Mouse (Mus musculus) midbrain, embryonic 16.5 days (tissue): ENCODE results near the gene Arhgap17. TPM values are rescaled to one million over a fixed set of nuclear protein-coding genes. Genes with fewer than 3 reads are reported as not detected.

Experiments used
- ATAC-seq: fragments of 200-750 bp; cut with Nextera tagmentation; 2 replicates; pipeline ENCODE4 v1.8.0; 2017; ENCODE audit warnings: moderate TSS enrichment
- H3K27ac ChIP-seq: fragments of 300-500 bp; sonication (generic); 2 replicates; pipeline ENCODE4 v1.5.1; 2014; ENCODE audit warnings: mild to moderate bottlenecking, low read length, mixed read lengths
- H3K27me3 ChIP-seq: fragments of 300-500 bp; sonication (generic); 2 replicates; pipeline ENCODE4 v1.6.1; 2014; ENCODE audit warnings: low read depth, low read length, mixed read lengths; ENCODE audit not compliant: control insufficient read depth, insufficient read depth
- H3K36me3 ChIP-seq: fragments of 300-500 bp; sonication (generic); 2 replicates; pipeline ENCODE4 v1.6.1; 2014; ENCODE audit warnings: mild to moderate bottlenecking, low read length, moderate library complexity, mixed read lengths; ENCODE audit not compliant: control insufficient read depth, insufficient read depth
- H3K4me1 ChIP-seq: fragments of 300-500 bp; sonication (generic); 2 replicates; pipeline ENCODE4 v1.6.1; 2014; ENCODE audit warnings: mild to moderate bottlenecking, low read length, mixed read lengths; ENCODE audit not compliant: control insufficient read depth, insufficient read depth
- H3K4me2 ChIP-seq: fragments of 300-500 bp; sonication (generic); 2 replicates; pipeline ENCODE4 v1.6.1; 2014; ENCODE audit warnings: mild to moderate bottlenecking, low read length, mixed read lengths
- H3K4me3 ChIP-seq: fragments of 300-500 bp; sonication (generic); 2 replicates; pipeline ENCODE4 v1.5.1; 2014; ENCODE audit warnings: low read depth, mild to moderate bottlenecking, low read length, moderate library complexity, mixed read lengths
- H3K9ac ChIP-seq: fragments of 300-500 bp; sonication (generic); 2 replicates; pipeline ENCODE4 v1.6.1; 2014; ENCODE audit warnings: low read depth, low read length, mixed read lengths
- H3K9me3 ChIP-seq: fragments of 300-500 bp; sonication (generic); replicated peaks from 2 replicates; pipeline ENCODE4 v1.6.1; 2014; ENCODE audit warnings: mild to moderate bottlenecking, low read length, mixed read lengths; ENCODE audit not compliant: control insufficient read depth, poor library complexity, severe bottlenecking
- WGBS: fragments of 180-500 bp; shearing (Covaris S2); extraction: QIAGEN DNeasy Blood & Tissue Kit; methylation state at CpG from one replicate; pipeline ENCODE4 v1.1.7; 2014; 5-methylcytosine and 5-hydroxymethylcytosine counted together
- polyA plus RNA-seq: library from polyadenylated mRNA; unstranded; fragments of >200 nt; fragmentation: Nextera tagmentation; extraction: Ambion mirVana; gene quantifications from 2 replicates; pipeline ENCODE4 v1.2.1, GENCODE M21; 2015

Gene Arhgap17
- polyA plus RNA-seq, 1 experiment from 2014 or later, result 8.3 TPM

GRCm38 (mm10) chr7:123365876-123366741 is 3.6 kb downstream of the Arhgap17 start:
- Histone ChIP-seq H3K9ac (no peak overlapping the region), H3K9me3 (no peaks in the 10 kb centered on the region)
- no peak for ATAC-seq

GRCm38 (mm10) chr7:123363971-123364370 is 5.7 kb downstream of the Arhgap17 start:
- ATAC-seq, result no peak
- 90% methylated on average over 8 of the region's 8 CpGs for WGBS
- H3K4me3 ChIP-seq, result no peak overlapping the region

More at GRCm38 (mm10) chr7:123365876-123366741, 3.6 kb downstream of the Arhgap17 start:
- 74% methylated on average over 7 of the region's 7 CpGs for WGBS
- no peaks in the 10 kb centered on the region for H3K36me3 ChIP-seq
- H3K4me3 ChIP-seq, result no peak overlapping the region
- H3K4me2 ChIP-seq, result no peak overlapping the region
- H3K4me1 ChIP-seq, result peaks cover 21% of the 10 kb centered on the region
- H3K27me3 ChIP-seq, result no peaks in the 10 kb centered on the region
- H3K27ac ChIP-seq, result no peak overlapping the region

GRCm38 (mm10) chr7:123362806-123363205 is 6.9 kb downstream of the Arhgap17 start:
- Histone ChIP-seq H3K9me3 (no peaks in the 10 kb centered on the region), H3K4me3 (no peak overlapping the region), H3K9ac (no peak overlapping the region), H3K27me3 (no peaks in the 10 kb centered on the region), H3K27ac (no peak overlapping the region), H3K4me1 (peaks cover 7% of the 10 kb centered on the region), H3K36me3 (no peaks in the 10 kb centered on the region), H3K4me2 (no peak overlapping the region)
- WGBS, result 94% methylated on average over 3 of the region's 3 CpGs
- no peak for ATAC-seq

More at GRCm38 (mm10) chr7:123363971-123364370, 5.7 kb downstream of the Arhgap17 start:
- Histone ChIP-seq H3K36me3 (no peaks in the 10 kb centered on the region), H3K9ac (no peak overlapping the region), H3K27me3 (no peaks in the 10 kb centered on the region), H3K27ac (no peak overlapping the region), H3K4me2 (no peak overlapping the region), H3K4me1 (peaks cover 19% of the 10 kb centered on the region), H3K9me3 (no peaks in the 10 kb centered on the region)

GRCm38 (mm10) chr7:123361229-123361980 is 8.3 kb downstream of the Arhgap17 start:
- no peak overlapping the region for H3K27ac ChIP-seq
- H3K4me1 ChIP-seq, result no peaks in the 10 kb centered on the region
- no peak overlapping the region for H3K9ac ChIP-seq
- no peak overlapping the region for H3K4me3 ChIP-seq
- ATAC-seq, result no peak
- H3K36me3 ChIP-seq, result no peaks in the 10 kb centered on the region
- no peak overlapping the region for H3K4me2 ChIP-seq
- no peaks in the 10 kb centered on the region for H3K9me3 ChIP-seq
- no peaks in the 10 kb centered on the region for H3K27me3 ChIP-seq
- WGBS, result 94% methylated on average over 7 of the region's 7 CpGs

- Histone ChIP-seq H3K27ac (no peak overlapping the region), H3K4me3 (no peak overlapping the region), H3K9ac (no peak overlapping the region), H3K27me3 (no peaks in the 10 kb centered on the region), H3K4me2 (no peak overlapping the region), H3K4me1 (no peaks in the 10 kb centered on the region), H3K9me3 (no peaks in the 10 kb centered on the region), H3K36me3 (no peaks in the 10 kb centered on the region)
- 84% methylated on average over 5 of the region's 5 CpGs for WGBS
- no peak for ATAC-seq
These were observed 9.5 kb downstream of the Arhgap17 start for GRCm38 (mm10) chr7:123360185-123360584.

GRCm38 (mm10) chr7:123359101-123359500 is 10.6 kb downstream of the Arhgap17 start:
- no peak overlapping the region for H3K4me2 ChIP-seq
- H3K4me3 ChIP-seq, result no peak overlapping the region
- H3K36me3 ChIP-seq, result no peaks in the 10 kb centered on the region
- no peak for ATAC-seq
- no peak overlapping the region for H3K9ac ChIP-seq
- no peaks in the 10 kb centered on the region for H3K27me3 ChIP-seq
- H3K4me1 ChIP-seq, result no peaks in the 10 kb centered on the region
- WGBS, result 50% methylated on average over 7 of the region's 7 CpGs
- no peak overlapping the region for H3K27ac ChIP-seq
- no peaks in the 10 kb centered on the region for H3K9me3 ChIP-seq

GRCm38 (mm10) chr7:123356158-123356557 is 13.6 kb downstream of the Arhgap17 start:
- no peaks in the 10 kb centered on the region for H3K36me3 ChIP-seq
- H3K4me3 ChIP-seq, result no peak overlapping the region
- H3K9me3 ChIP-seq, result no peaks in the 10 kb centered on the region
- no peak overlapping the region for H3K27ac ChIP-seq
- no peak overlapping the region for H3K9ac ChIP-seq
- H3K4me2 ChIP-seq, result no peak overlapping the region
- H3K27me3 ChIP-seq, result no peaks in the 10 kb centered on the region
- WGBS, result 91% methylated on average over 3 of the region's 3 CpGs
- H3K4me1 ChIP-seq, result no peaks in the 10 kb centered on the region
- no peak for ATAC-seq

- no peak overlapping the region for H3K9ac ChIP-seq
- H3K9me3 ChIP-seq, result no peaks in the 10 kb centered on the region
- H3K4me3 ChIP-seq, result no peak overlapping the region
- no peaks in the 10 kb centered on the region for H3K4me1 ChIP-seq
- ATAC-seq, result no peak
- WGBS, result 97% methylated on average over 2 of the region's 2 CpGs
- H3K4me2 ChIP-seq, result no peak overlapping the region
- no peaks in the 10 kb centered on the region for H3K36me3 ChIP-seq
- no peaks in the 10 kb centered on the region for H3K27me3 ChIP-seq
- H3K27ac ChIP-seq, result no peak overlapping the region
These were observed 14.9 kb downstream of the Arhgap17 start for GRCm38 (mm10) chr7:123354851-123355250.

GRCm38 (mm10) chr7:123354392-123354791 is 15.3 kb downstream of the Arhgap17 start:
- WGBS, result 85% methylated on average over 5 of the region's 5 CpGs
- Histone ChIP-seq H3K27me3 (no peaks in the 10 kb centered on the region), H3K36me3 (no peaks in the 10 kb centered on the region), H3K9me3 (no peaks in the 10 kb centered on the region), H3K9ac (no peak overlapping the region), H3K4me1 (no peaks in the 10 kb centered on the region), H3K27ac (no peak overlapping the region), H3K4me3 (no peak overlapping the region), H3K4me2 (no peak overlapping the region)
- ATAC-seq, result no peak
